Mouse (Mus musculus): Measurements from ENCODE around the gene Prkab2.

- TF ChIP-seq POLR2A (IDR thresholded peaks at IDR 0.05; ENCODE audit: control insufficient read depth, low read depth, low read length): no peak
- no peak for TF ChIP-seq CTCF (IDR thresholded peaks at IDR 0.05; ENCODE audit: control insufficient read depth, insufficient read depth, insufficient replicate concordance, low read depth, low read length)
Observed at GRCm38 (mm10) chr3:97620657-97621056, 37.3 kb upstream of the Prkab2 start.

Measured in testis, adult 2 months (tissue).